In the genomic region with DNA sequence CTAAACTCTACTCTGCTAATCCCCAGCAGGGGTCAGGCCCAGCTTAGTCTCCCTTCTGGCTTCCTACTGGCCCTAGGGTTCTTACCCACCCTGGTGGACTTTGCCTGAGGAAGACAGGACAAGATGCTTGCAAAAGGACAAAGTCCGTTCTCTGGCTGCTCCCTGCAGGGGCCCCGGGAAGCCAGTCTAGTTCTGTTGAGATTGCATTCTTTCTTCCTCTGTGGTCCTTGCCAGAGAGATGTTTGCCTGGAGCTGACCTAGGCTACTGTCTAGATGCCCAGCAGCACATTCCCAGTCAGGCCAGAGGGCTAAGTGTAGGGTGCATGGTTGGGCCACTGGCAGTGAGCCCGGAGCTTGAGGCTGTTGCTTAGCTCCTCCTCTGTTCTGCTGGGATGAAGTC, we compare ENCODE assay signal across 8 mouse cellular contexts. TPM values are rescaled to one million over a fixed set of nuclear protein-coding genes. Genes with fewer than 3 reads are reported as not detected.
DNase-seq lines count a peak whose midpoint lies in the region; ATAC-seq and TF ChIP-seq lines count a peak whose summit lies in the region.

No protein-coding gene starts in this region.

- H3K36me3 ChIP-seq in hindbrain, postnatal 0 days (ENCODE audit: insufficient read depth, low read length): peaks cover 81% of the 10 kb centered on the region
- peaks cover 99% of the 10 kb centered on the region for H3K36me3 ChIP-seq in hindbrain, embryonic 14.5 days (replicated peaks; ENCODE audit: control insufficient read depth, insufficient read depth)

- DNase-seq in hindbrain, postnatal 0 days (ENCODE audit: low spot score): peak; percentile 38
- DNase-seq in hindbrain, embryonic 14.5 days (ENCODE audit: low spot score): no peak
- peak; percentile 49 for DNase-seq in 3T3-L1 (ENCODE audit: low read depth, low spot score)
- DNase-seq in kidney, postnatal 25 days: peak; percentile 89 to 93
- DNase-seq in thymus, postnatal 14 days: no peak
- DNase-seq in natural killer cell, adult 2 months (ENCODE audit: low spot score in 2 of 2): no peak
- no peak for DNase-seq in spleen, postnatal 36 days (ENCODE audit: low spot score in 2 of 2)

- no peaks in the 10 kb centered on the region for H3K27me3 ChIP-seq in hindbrain, postnatal 0 days (ENCODE audit: insufficient read depth, low read length)
- no peaks in the 10 kb centered on the region for H3K27me3 ChIP-seq in hindbrain, embryonic 14.5 days (ENCODE audit: control insufficient read depth, insufficient read depth, low read length)

- ATAC-seq in hindbrain, postnatal 0 days: peak; percentile 46; the same call in 1 of the 2 replicates
- ATAC-seq in hindbrain, embryonic 14.5 days (ENCODE audit: low FRiP score): no peak

- H3K4me1 ChIP-seq in hindbrain, postnatal 0 days (ENCODE audit: insufficient read depth, low read length): no peaks in the 10 kb centered on the region
- H3K4me1 ChIP-seq in hindbrain, embryonic 14.5 days (replicated peaks; ENCODE audit: control insufficient read depth, insufficient read depth, low read length): no peaks in the 10 kb centered on the region
- peaks cover 12% of the 10 kb centered on the region for H3K4me1 ChIP-seq in brown adipose tissue, adult 24 weeks (ENCODE audit: control insufficient read depth, insufficient read depth, insufficient read length, low read length)

- WGBS in hindbrain, postnatal 0 days: 53% methylated on average over 3 of the region's 3 CpGs
- WGBS in hindbrain, embryonic 14.5 days: 82% methylated on average over 3 of the region's 3 CpGs

- TF ChIP-seq CTCF in hindbrain, postnatal 0 days (IDR thresholded peaks at IDR 0.05; ENCODE audit: low read depth): no peak

- no peak overlapping the region for H3K9ac ChIP-seq in hindbrain, postnatal 0 days (replicated peaks; ENCODE audit: low read length)
- H3K9ac ChIP-seq in hindbrain, embryonic 14.5 days: no peak overlapping the region

- H3K4me2 ChIP-seq in hindbrain, postnatal 0 days (ENCODE audit: low read depth, low read length): no peak overlapping the region
- no peak overlapping the region for H3K4me2 ChIP-seq in hindbrain, embryonic 14.5 days (replicated peaks)

- no peak overlapping the region for H3K27ac ChIP-seq in hindbrain, postnatal 0 days
- no peak overlapping the region for H3K27ac ChIP-seq in hindbrain, embryonic 14.5 days
- 0 out of 2 replicates have a peak overlapping the region, but pooled peaks have one; percentile 4 for H3K27ac ChIP-seq in brown adipose tissue, adult 24 weeks (replicated peaks; ENCODE audit: low read depth, low read length)

- no peaks in the 10 kb centered on the region for H3K9me3 ChIP-seq in hindbrain, postnatal 0 days (ENCODE audit: low read length)
- no peaks in the 10 kb centered on the region for H3K9me3 ChIP-seq in hindbrain, embryonic 14.5 days (ENCODE audit: control insufficient read depth, low read length)

- no peak overlapping the region for H3K4me3 ChIP-seq in hindbrain, postnatal 0 days (ENCODE audit: low read length)
- no peak overlapping the region for H3K4me3 ChIP-seq in hindbrain, embryonic 14.5 days (replicated peaks; ENCODE audit: low read length)
- no peak overlapping the region for H3K4me3 ChIP-seq in brown adipose tissue, adult 24 weeks (ENCODE audit: insufficient read depth, low read depth, low read length)

RNA-seq across cellular contexts. Expression of gene Nudt16l1, which starts 6.1 kb away (rescaled TPM):
- 29.8 and 43.0 TPM in 2 replicates for total RNA-seq in hindbrain, postnatal 0 days (2014; rRNA removed)
- 119 and 121 TPM in 2 replicates for polyA plus RNA-seq in hindbrain, postnatal 0 days (2015; fragmentation: Nextera tagmentation; extraction: Ambion mirVana)
- polyA plus RNA-seq in hindbrain, embryonic 14.5 days (2014; fragmentation: Nextera tagmentation; extraction: Ambion mirVana): 122 and 133 TPM in 2 replicates
- polyA plus RNA-seq in brown adipose tissue, adult 24 weeks (2012; ENCODE audit: insufficient read depth, insufficient read length, missing spikeins): 34.4 and 43.4 TPM in 2 replicates

RNA-seq across cellular contexts. Expression of gene Anks3, which starts 31.6 kb away (rescaled TPM):
- total RNA-seq in hindbrain, postnatal 0 days (2014; rRNA removed): 35.0 and 47.7 TPM in 2 replicates
- 38.0 and 44.1 TPM in 2 replicates for polyA plus RNA-seq in hindbrain, postnatal 0 days (2015; fragmentation: Nextera tagmentation; extraction: Ambion mirVana)
- 55.9 and 58.5 TPM in 2 replicates for polyA plus RNA-seq in hindbrain, embryonic 14.5 days (2014; fragmentation: Nextera tagmentation; extraction: Ambion mirVana)
- polyA plus RNA-seq in brown adipose tissue, adult 24 weeks (2012; ENCODE audit: insufficient read depth, insufficient read length, missing spikeins): 12.0 and 14.1 TPM in 2 replicates

RNA-seq across cellular contexts. Expression of gene Mgrn1, which starts 46.4 kb away (rescaled TPM):
- total RNA-seq in hindbrain, postnatal 0 days (2014; rRNA removed): 217 and 235 TPM in 2 replicates
- 123 and 126 TPM in 2 replicates for polyA plus RNA-seq in hindbrain, postnatal 0 days (2015; fragmentation: Nextera tagmentation; extraction: Ambion mirVana)
- 119 and 122 TPM in 2 replicates for polyA plus RNA-seq in hindbrain, embryonic 14.5 days (2014; fragmentation: Nextera tagmentation; extraction: Ambion mirVana)
- 50.6 and 52.6 TPM in 2 replicates for polyA plus RNA-seq in brown adipose tissue, adult 24 weeks (2012; ENCODE audit: insufficient read depth, insufficient read length, missing spikeins)

RNA-seq across cellular contexts. Expression of gene Ubald1, which starts 52.3 kb away (rescaled TPM):
- total RNA-seq in hindbrain, postnatal 0 days (2014; rRNA removed): 37.6 and 38.8 TPM in 2 replicates
- polyA plus RNA-seq in hindbrain, postnatal 0 days (2015; fragmentation: Nextera tagmentation; extraction: Ambion mirVana): 66.3 and 66.6 TPM in 2 replicates
- polyA plus RNA-seq in hindbrain, embryonic 14.5 days (2014; fragmentation: Nextera tagmentation; extraction: Ambion mirVana): 54.0 and 54.4 TPM in 2 replicates
- 14.2 and 16.7 TPM in 2 replicates for polyA plus RNA-seq in brown adipose tissue, adult 24 weeks (2012; ENCODE audit: insufficient read depth, insufficient read length, missing spikeins)

Comparison
In these comparisons a context has a peak if more than half of its experiments do, and no peak if none do; other contexts are left out.
1. DNase-seq: peak in hindbrain, postnatal 0 days (single experiment), 3T3-L1 (single experiment) and kidney, postnatal 25 days (2 of 2); none in hindbrain, embryonic 14.5 days (single experiment), thymus, postnatal 14 days (single experiment), natural killer cell, adult 2 months (0 of 2) and spleen, postnatal 36 days (0 of 2).